Mouse (Mus musculus) kidney, postnatal 10 days (tissue): ENCODE data around the gene Megf11.
"Not testable (repeated sequence)": the region's sequence is repeated elsewhere in the genome, so short reads cannot be mapped to it uniquely, and the experiment has no call there.

ENCODE experiments used
- DNase-seq: peaks from one replicate; pipeline ENCODE4 v3.0.0; 2021; ENCODE audit warnings: mixed read lengths

Gene Megf11

DNA sequence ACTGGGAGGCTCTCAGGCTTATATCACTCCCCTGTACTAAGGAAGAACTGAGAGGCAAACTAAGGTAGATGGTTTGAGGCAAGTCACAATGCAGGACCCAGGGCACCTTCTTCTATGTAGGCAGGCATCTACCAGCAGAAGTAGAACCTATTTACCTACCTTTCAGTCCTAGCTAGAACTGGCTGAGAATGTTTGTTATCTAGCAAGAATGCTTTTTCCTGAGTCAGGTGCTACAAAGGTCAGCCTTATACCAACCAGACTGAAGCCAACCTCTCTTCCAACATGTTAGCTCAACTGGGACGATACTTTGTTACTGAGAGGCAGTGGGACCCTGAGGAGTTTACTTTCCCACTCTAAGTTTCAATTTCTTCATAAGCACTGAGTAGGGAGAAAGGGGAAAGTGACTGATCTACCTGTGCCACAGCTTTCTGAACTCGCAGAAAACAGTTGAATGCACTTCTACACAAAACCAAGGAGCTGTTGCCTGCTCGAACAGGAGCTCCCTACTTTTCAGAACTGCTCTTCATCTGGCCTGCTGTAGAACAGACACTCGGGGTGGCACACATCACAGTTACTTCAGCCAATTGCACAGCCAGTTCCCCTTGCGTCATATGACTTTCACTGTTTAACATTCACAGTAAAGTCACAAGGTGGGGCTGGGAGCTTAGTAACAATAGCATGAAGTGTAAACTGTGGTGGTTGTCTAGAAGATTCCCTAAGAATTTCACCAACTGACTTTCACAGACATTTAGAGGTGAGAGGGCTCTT is 318.8 kb downstream of the Megf11 start:
- no peak for DNase-seq

DNA sequence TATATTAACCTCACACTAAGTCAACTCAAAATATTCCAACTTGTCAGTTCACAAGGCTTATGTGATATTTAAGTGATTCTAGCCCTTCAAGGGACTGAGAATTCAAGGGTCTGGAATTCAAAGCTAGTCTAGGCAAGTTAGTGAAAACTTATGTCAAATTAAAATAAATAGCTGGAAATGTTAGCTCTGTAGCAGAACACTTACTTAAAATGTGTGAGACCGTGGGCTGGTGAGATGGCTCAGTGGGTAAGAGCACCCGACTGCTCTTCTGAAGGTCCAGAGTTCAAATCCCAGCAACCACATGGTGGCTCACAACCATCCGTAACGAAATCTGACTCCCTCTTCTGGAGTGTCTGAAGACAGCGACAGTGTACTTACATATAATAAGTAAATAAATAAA is 324.9 kb downstream of the Megf11 start:
- not testable (repeated sequence) for DNase-seq

- no peak for DNase-seq
Observed at GRCm38 (mm10) chr9:64719526-64720163, 334.2 kb downstream of the Megf11 start.

GRCm38 (mm10) chr9:64726454-64726853 is 341.0 kb downstream of the Megf11 start:
- no peak for DNase-seq

- no peak for DNase-seq
Observed at GRCm38 (mm10) chr9:64731029-64731560, 345.7 kb downstream of the Megf11 start.

DNA sequence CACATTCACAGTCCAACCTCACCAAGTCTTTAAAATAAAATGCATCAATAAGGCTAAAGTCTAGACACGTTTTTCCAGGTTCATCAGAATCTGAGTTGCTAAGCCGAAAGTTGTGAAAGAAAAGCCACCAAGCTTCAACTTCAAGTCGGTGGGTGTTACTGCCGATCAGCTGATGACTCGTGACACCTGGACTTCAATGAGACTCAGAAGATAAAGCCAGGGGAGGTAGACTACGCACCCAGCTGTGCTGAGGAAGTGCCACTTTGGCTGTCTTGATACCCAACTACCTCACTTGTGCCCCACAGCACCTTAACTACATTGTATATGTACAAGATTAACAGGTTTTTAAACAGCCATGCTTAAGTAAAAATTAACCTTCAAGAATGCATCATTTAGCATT is 348.7 kb downstream of the Megf11 start:
- DNase-seq: peak; percentile 20

GRCm38 (mm10) chr9:64734992-64735391 is 349.6 kb downstream of the Megf11 start:
- DNase-seq: not testable (repeated sequence)

- DNase-seq: no peak
Observed at GRCm38 (mm10) chr9:64736076-64736638, 350.7 kb downstream of the Megf11 start.

GRCm38 (mm10) chr9:64736639-64737405 is 351.4 kb downstream of the Megf11 start:
- DNase-seq: peak; percentile 76

- peak; percentile 99 for DNase-seq
Observed at GRCm38 (mm10) chr9:64737406-64738201, 352.2 kb downstream of the Megf11 start, which contains the start of gene Rab11a. Gene Rab11a (minus strand): TSS chr9:64737758.

- DNase-seq: no peak
Observed at GRCm38 (mm10) chr9:64739001-64739400, 353.6 kb downstream of the Megf11 start.

DNA sequence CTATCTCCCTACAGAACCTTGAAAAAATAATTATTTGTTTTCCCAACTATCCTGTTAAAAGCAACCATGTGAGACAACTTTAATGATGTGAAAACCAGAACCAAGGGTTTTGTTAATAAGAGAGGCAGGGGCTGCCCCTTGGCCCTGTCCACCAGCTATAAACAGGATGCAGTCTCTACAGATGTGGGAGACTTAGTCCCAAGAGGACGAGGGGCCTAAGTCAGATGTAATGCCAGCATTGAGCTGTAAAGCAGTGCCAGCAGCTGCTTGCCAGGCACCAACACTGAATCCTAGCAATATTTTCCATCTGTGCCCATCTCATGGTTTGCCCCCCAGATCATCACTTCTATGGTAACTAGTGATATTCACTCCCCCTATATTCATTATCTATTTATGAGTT is 357.0 kb downstream of the Megf11 start:
- no peak for DNase-seq

- no peak for DNase-seq
Observed at GRCm38 (mm10) chr9:64747735-64748134, 362.3 kb downstream of the Megf11 start.

DNA sequence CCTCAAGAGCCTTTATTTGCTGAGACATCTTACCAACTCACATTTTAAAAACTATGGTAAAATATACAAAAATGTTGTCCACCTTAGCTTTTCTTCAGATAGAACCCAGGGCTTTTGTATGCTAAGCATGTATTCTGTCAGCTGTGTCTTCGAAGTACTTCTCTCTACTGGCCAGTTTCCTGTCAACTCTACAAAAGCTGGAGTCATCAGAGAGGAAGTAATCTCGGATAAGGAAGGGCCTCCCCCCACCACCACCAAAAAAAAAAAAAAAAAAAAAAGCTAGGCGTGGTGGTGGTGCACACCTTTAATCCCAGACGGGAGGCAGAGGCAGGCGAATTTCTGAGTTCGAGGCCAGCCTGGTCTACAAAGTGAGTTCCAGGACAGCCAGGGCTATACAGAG is 363.9 kb downstream of the Megf11 start:
- DNase-seq: no peak

GRCm38 (mm10) chr9:64752575-64752974 is 367.1 kb downstream of the Megf11 start:
- DNase-seq: no peak

DNA sequence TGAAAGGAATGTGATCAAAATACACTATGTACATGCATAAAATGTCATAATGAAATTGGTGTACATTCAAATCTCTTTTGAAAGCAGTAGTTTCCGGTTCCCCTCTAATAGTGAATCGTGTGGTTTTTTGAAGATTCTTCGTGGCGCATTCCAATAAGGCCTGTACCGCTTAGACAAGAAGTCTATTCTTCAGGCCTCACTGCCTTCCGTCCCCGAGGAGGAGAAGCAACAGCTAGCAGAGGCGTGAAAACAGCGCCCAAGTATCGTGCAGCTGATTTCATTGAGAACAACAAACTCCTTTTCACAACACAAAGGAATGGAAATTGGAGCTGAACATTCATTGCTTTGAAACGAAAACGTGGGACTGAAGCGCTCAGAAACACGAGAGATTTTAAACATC is 372.6 kb downstream of the Megf11 start:
- no peak for DNase-seq
